Mouse (Mus musculus) spleen, adult 2 months (tissue): ENCODE results near the gene Inpp5a.

Experiments used
- CTCF ChIP-seq: fragments of 200-500 bp; IDR thresholded peaks from 2 replicates; pipeline ENCODE4 v1.5.1; 2011; ENCODE audit warnings: mild to moderate bottlenecking, inconsistent platforms; ENCODE audit not compliant: insufficient read depth, insufficient read length, insufficient replicate concordance; ENCODE audit errors: extremely low read depth
- POLR2A ChIP-seq: fragments of 200-500 bp; IDR thresholded peaks from 2 replicates; pipeline ENCODE4 v1.6.1; 2011; ENCODE audit warnings: low read depth, low read length, inconsistent platforms

- TF ChIP-seq POLR2A (no peak), CTCF (no peak)
Measured at GRCm38 (mm10) chr7:139397521-139397920, 8.6 kb downstream of the Inpp5a start.
